Mouse (Mus musculus) heart, adult 2 months (tissue): ENCODE measurements at regions not wholly inside any gene's neighbourhood (a gene's known extent, or its start where the extent isn't known, plus 50 kb on each side); places are given as distances from the start of the nearest gene placed in this dataset.

Experiments used
- DNase-seq, 2 experiments: peaks; one replicate each; pipeline ENCODE4 v3.0.0; 2021
- H3K27ac ChIP-seq: fragments of 200-600 bp; 2 replicates; pipeline ENCODE4 v1.8.1; 2022
- H3K27me3 ChIP-seq: fragments of 200-500 bp; 2 replicates; pipeline ENCODE4 v1.6.1; 2012; ENCODE audit warnings: mild to moderate bottlenecking, low read length, inconsistent platforms, mixed read lengths; ENCODE audit not compliant: control insufficient read depth, insufficient read depth
- H3K36me3 ChIP-seq: fragments of 200-500 bp; 2 replicates; pipeline ENCODE4 v1.6.1; 2012; ENCODE audit warnings: low read length, inconsistent platforms; ENCODE audit not compliant: control insufficient read depth, insufficient read depth
- H3K4me1 ChIP-seq: fragments of 200-500 bp; 2 replicates; pipeline ENCODE4 v1.6.1; 2011; ENCODE audit warnings: low read length; ENCODE audit not compliant: control insufficient read depth, insufficient read depth
- H3K4me3 ChIP-seq: fragments of 200-600 bp; 2 replicates; pipeline ENCODE4 v1.8.1; 2022
- H3K79me2 ChIP-seq: fragments of 200-500 bp; replicated peaks from 2 replicates; pipeline ENCODE4 v1.6.1; 2012; ENCODE audit warnings: mild to moderate bottlenecking, inconsistent platforms, low read length, moderate library complexity, mixed read lengths; ENCODE audit not compliant: control insufficient read depth, insufficient read depth
- H3K9ac ChIP-seq: fragments of 200-500 bp; 2 replicates; pipeline ENCODE4 v1.6.1; 2012; ENCODE audit warnings: low read depth, mild to moderate bottlenecking, control low read depth, inconsistent platforms, low read length, mixed read lengths
- CTCF ChIP-seq: fragments of 200-600 bp; IDR thresholded peaks from 2 replicates; pipeline ENCODE4 v1.8.1; 2022; ENCODE audit warnings: antibody characterized with exemption, mild to moderate bottlenecking, moderate library complexity
- EP300 ChIP-seq: fragments of 200-500 bp; IDR thresholded peaks from 2 replicates; pipeline ENCODE4 v1.6.1; 2011; ENCODE audit warnings: low read depth, low read length, control low read depth; ENCODE audit not compliant: insufficient read depth
- POLR2A ChIP-seq: fragments of 200-500 bp; IDR thresholded peaks from 2 replicates; pipeline ENCODE4 v1.6.1; 2011; ENCODE audit warnings: mild to moderate bottlenecking, low read depth, low read length, control low read depth; ENCODE audit not compliant: insufficient read depth
- WGBS: fragments of 180-500 bp; shearing (Covaris S2); methylation state at CpG from one replicate; pipeline ENCODE4 v1.1.7; 2018; 5-methylcytosine and 5-hydroxymethylcytosine counted together
- intact Hi-C: fragments of 180-260 bp; cut with DNase I; formaldehyde crosslinking; loops from one replicate; pipeline ENCODE4 v1.15.1; 2025

DNA sequence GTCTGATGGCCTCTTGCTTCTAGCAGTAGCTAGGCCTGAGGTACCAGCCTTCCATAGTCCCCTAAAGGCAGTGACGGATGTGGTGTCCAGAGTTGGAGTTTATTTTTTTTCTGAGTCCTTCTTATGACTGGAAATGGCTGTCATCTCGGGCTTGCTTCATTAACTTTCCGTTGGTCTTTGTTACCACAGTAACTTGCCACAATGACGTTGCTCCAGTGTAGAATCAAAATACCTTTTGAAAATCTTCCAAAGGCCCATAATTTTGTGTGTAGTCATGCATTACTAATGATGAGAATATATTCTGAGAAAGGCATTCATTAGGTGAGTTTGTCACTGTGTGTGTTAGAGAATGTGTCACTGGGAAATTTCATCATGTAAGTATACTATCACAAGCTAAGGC is 108.4 kb upstream of the Sgk1 start:
- Histone ChIP-seq H3K27ac (no peak overlapping the region), H3K27me3 (no peaks in the 10 kb centered on the region), H3K9ac (no peak overlapping the region), H3K4me1 (peaks cover 1% of the 10 kb centered on the region; the same call in 1 of the 2 replicates), H3K36me3 (no peaks in the 10 kb centered on the region), H3K4me3 (no peak overlapping the region), H3K79me2 (no peaks in the 10 kb centered on the region)
- TF ChIP-seq EP300 (no peak), CTCF (no peak), POLR2A (no peak)
- intact Hi-C loops, result no loop called here
- DNase-seq, result no peak
- 83% methylated on average over 4 of the region's 4 CpGs for WGBS

DNA sequence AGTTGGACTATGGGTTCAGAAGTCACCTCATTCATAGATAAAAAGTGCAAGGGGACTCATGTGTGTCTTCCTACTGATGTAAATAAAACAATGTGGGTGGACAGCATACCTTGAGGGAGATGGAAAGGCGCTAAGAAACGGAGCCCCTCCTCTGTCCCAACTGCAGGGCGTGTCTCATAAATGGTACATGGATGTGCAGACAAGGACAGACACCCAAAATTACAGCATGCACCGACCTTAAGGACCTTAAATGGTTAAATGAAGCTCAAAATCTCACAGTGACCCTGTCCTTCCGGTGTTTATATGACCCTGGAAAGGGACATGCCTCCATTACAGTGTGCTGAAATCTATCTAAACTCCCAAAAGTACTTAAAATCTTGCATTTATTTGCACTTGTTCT is 106.5 kb upstream of the Sgk1 start:
- Histone ChIP-seq H3K4me3 (no peak overlapping the region), H3K79me2 (no peaks in the 10 kb centered on the region), H3K27me3 (no peaks in the 10 kb centered on the region), H3K4me1 (peaks cover 1% of the 10 kb centered on the region; the same call in 1 of the 2 replicates), H3K36me3 (no peaks in the 10 kb centered on the region), H3K27ac (no peak overlapping the region), H3K9ac (no peak overlapping the region)
- no peak for DNase-seq
- intact Hi-C loops, result no loop called here
- WGBS, result 81% methylated on average over 5 of the region's 5 CpGs
- TF ChIP-seq EP300 (no peak), POLR2A (no peak), CTCF (no peak)

DNA sequence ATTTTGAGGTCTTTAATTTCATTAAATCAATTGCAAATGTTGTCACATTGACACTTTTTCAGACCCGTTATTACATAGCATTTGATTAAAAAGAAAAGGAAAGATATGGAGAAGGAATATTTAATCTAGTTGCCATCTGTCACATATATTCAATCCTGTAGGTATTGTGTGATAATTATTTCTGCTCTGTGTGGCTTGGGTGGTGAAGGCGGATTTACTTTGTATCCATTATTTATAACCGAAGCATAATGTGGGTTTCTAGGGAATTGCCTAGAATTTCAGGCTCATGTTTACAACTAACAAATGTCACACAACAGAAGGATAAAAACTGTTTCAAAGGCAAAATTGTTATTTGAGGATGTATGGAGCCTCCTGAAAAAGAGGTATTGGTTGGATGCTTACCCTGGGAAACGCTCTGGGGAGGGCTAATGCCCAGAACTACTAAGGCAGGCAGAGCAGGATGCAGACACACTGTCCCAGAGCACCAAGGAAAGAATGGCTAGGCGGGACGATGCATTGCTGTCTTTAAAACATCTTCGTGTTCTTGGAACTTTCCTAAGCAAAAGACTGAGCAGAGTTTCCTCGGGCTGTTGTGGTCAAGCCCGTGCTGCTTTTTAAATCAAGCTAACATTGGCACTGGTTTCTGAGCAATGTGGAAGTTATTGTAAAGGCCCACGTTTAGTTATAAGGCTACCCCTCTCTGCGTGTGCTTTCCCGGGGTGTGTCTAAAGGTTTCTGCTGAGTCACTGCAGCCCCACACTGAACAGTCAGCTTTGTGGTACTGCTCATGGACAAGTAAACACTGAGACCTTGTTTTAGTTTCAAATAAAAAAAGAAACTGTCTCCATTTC is 105.8 kb upstream of the Sgk1 start:
- Histone ChIP-seq H3K9ac (no peak overlapping the region), H3K4me1 (peaks cover 1% of the 10 kb centered on the region; the same call in 1 of the 2 replicates), H3K36me3 (no peaks in the 10 kb centered on the region), H3K4me3 (no peak overlapping the region), H3K79me2 (no peaks in the 10 kb centered on the region), H3K27me3 (no peaks in the 10 kb centered on the region), H3K27ac (no peak overlapping the region)
- intact Hi-C loops, result no loop called here
- WGBS, result 63% methylated on average over 12 of the region's 12 CpGs
- no peak for TF ChIP-seq POLR2A
- no peak for TF ChIP-seq CTCF
- TF ChIP-seq EP300, result no peak
- no peak for DNase-seq

DNA sequence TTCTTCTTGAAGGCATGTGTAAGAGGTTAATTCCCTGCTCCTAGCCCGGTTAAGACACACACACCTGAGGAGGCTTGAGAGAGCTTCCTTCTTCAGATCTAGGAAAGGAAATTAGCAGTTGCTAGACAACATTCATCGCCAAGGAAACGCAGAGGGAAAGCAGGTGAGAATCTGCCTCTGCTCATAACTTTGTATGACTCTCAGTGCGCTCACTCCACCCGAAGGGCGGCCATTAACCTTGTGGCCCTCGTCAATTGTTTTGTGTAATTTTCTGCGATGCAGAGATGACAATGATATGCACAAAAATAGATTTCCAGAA is 105.3 kb upstream of the Sgk1 start:
- DNase-seq, result no peak
- WGBS, result 79% methylated on average over 8 of the region's 8 CpGs
- H3K9ac ChIP-seq, result no peak overlapping the region
- H3K36me3 ChIP-seq, result no peaks in the 10 kb centered on the region
- H3K79me2 ChIP-seq, result no peaks in the 10 kb centered on the region
- TF ChIP-seq CTCF (no peak), POLR2A (no peak), EP300 (no peak)
- H3K27me3 ChIP-seq, result no peaks in the 10 kb centered on the region
- peaks cover 2% of the 10 kb centered on the region for H3K4me1 ChIP-seq
- H3K27ac ChIP-seq, result no peak overlapping the region
- intact Hi-C loops, result no loop called here
- H3K4me3 ChIP-seq, result no peak overlapping the region

DNA sequence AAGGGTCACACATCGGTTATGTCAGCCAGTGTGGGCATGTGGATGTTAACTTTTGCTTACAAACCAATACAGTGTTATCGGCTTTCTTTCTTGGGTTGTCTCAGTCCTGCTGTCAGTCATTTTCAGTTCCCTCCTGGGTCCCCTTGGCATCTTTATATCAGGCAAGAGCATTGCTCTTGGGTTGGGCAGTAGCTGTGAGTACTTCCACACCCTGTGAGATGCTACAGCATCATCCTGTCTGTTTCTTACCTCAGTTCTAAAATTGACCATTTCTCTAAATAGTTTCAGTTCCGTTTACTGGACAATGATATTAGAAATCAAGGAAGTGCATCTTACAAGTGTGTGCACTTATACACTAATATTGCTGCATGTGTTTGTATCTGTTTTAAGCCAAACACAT is 104.9 kb upstream of the Sgk1 start:
- 74% methylated on average over 3 of the region's 3 CpGs for WGBS
- Histone ChIP-seq H3K36me3 (no peaks in the 10 kb centered on the region), H3K4me3 (no peak overlapping the region), H3K27me3 (no peaks in the 10 kb centered on the region), H3K27ac (no peak overlapping the region), H3K4me1 (peaks cover 2% of the 10 kb centered on the region), H3K79me2 (no peaks in the 10 kb centered on the region), H3K9ac (no peak overlapping the region)
- TF ChIP-seq EP300, result no peak
- no peak for TF ChIP-seq POLR2A
- TF ChIP-seq CTCF, result no peak
- intact Hi-C loops, result no loop called here
- no peak for DNase-seq

DNA sequence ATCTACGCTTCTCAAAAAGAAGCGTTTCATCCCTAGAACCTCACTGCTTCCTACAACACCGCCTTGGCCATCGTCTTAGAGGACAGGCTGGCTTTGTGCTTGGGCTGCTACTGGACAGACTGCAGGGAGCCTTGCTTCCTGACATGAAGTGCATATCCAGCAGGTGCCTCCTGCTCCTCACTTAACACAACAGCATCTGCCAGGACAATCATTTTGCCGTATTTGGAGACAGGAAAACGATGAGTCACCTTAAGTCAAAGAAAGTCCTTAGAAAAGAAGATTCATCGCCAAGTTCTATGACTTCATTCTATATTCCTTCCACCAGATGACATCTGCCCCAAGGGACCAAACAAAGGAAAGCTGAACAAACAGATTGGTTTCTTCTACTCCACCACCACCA is 98.5 kb upstream of the Sgk1 start:
- Histone ChIP-seq H3K27ac (peak overlapping the region; percentile 73), H3K36me3 (no peaks in the 10 kb centered on the region), H3K27me3 (no peaks in the 10 kb centered on the region), H3K9ac (no peak overlapping the region), H3K79me2 (no peaks in the 10 kb centered on the region), H3K4me3 (no peak overlapping the region), H3K4me1 (peaks cover 3% of the 10 kb centered on the region)
- TF ChIP-seq EP300 (peak; percentile 98), CTCF (peak; percentile 39), POLR2A (peak; percentile 64; the same call in 1 of the 2 replicates)
- WGBS, result 45% methylated on average over 7 of the region's 7 CpGs
- peak in 1 of 2 experiments; percentile 57 for DNase-seq
- intact Hi-C loops, result loop anchor here (1.0 to 10.0 kb wide), 5 partner anchors 81 to 319 kb away; no protein-coding TSS in a partner anchor
